Mouse (Mus musculus): ENCODE measurements around the gene Cmtm1. TPM values are rescaled to one million over a fixed set of nuclear protein-coding genes. Genes with fewer than 3 reads are reported as not detected.

Gene Cmtm1
- not detected for polyA plus RNA-seq (2015; fragmentation: Illumina TruSeq; extraction: RNeasy Lipid Tissue Mini Kit (QIAGEN cat#74804); ENCODE audit: insufficient read depth, low read depth, low replicate concordance)

GRCm38 (mm10) chr8:104309441-104310155, at the start of gene Cmtm1, which contains the start of gene Gm45711:
Gene Cmtm1 (minus strand): TSS chr8:104310145.
Gene Gm45711 (minus strand): TSS chr8:104310081.

GRCm38 (mm10) chr8:104339229-104339982, 29.5 kb upstream of the Cmtm1 start, which contains the start of gene Cmtm3:
Gene Cmtm3 (plus strand): TSS chr8:104339410.

GRCm38 (mm10) chr8:104321930-104322329, 12.0 kb upstream of the Cmtm1 start, which contains the start of gene Cmtm2b:
Gene Cmtm2b (plus strand): TSS chr8:104322230.

GRCm38 (mm10) chr8:104321267-104321666, 11.3 kb upstream of the Cmtm1 start, which contains the start of gene Gm11020:
Gene Gm11020 (plus strand): TSS chr8:104321567.

GRCm38 (mm10) chr8:104293081-104293480, 16.9 kb downstream of the Cmtm1 start, which contains the start of gene Cmtm2a:
Gene Cmtm2a (minus strand): TSS chr8:104293181.

GRCm38 (mm10) chr8:104250439-104251367, 59.2 kb downstream of the Cmtm1 start, which contains the start of gene Cklf:
Gene Cklf (plus strand): TSS chr8:104250861.

GRCm38 (mm10) chr8:104248276-104248675, 61.7 kb downstream of the Cmtm1 start, which contains the start of gene Tk2:
Gene Tk2 (minus strand): TSS chr8:104248558.

Other genes with a start within 250 kb of the Cmtm1 start
- 31.3 TPM for gene Cdh5, start 208.5 kb downstream of the Cmtm1 start, polyA plus RNA-seq (2015; fragmentation: Illumina TruSeq; extraction: RNeasy Lipid Tissue Mini Kit (QIAGEN cat#74804); ENCODE audit: insufficient read depth, low read depth, low replicate concordance)
- gene Bean1, start 139.7 kb downstream of the Cmtm1 start, polyA plus RNA-seq (2015; fragmentation: Illumina TruSeq; extraction: RNeasy Lipid Tissue Mini Kit (QIAGEN cat#74804); ENCODE audit: insufficient read depth, low read depth, low replicate concordance) = not detected
- gene Tk2, start 61.6 kb downstream of the Cmtm1 start, polyA plus RNA-seq (2015; fragmentation: Illumina TruSeq; extraction: RNeasy Lipid Tissue Mini Kit (QIAGEN cat#74804); ENCODE audit: insufficient read depth, low read depth, low replicate concordance) = 14.6 TPM
- 4.4 TPM for gene Cklf, start 59.3 kb downstream of the Cmtm1 start, polyA plus RNA-seq (2015; fragmentation: Illumina TruSeq; extraction: RNeasy Lipid Tissue Mini Kit (QIAGEN cat#74804); ENCODE audit: insufficient read depth, low read depth, low replicate concordance)
- gene Cmtm2a, start 17.0 kb downstream of the Cmtm1 start, polyA plus RNA-seq (2015; fragmentation: Illumina TruSeq; extraction: RNeasy Lipid Tissue Mini Kit (QIAGEN cat#74804); ENCODE audit: insufficient read depth, low read depth, low replicate concordance) = not detected
- gene Gm45711, start 64 bp downstream of the Cmtm1 start, polyA plus RNA-seq (2015; fragmentation: Illumina TruSeq; extraction: RNeasy Lipid Tissue Mini Kit (QIAGEN cat#74804); ENCODE audit: insufficient read depth, low read depth, low replicate concordance) = not detected
- gene Gm11020, start 11.4 kb upstream of the Cmtm1 start, polyA plus RNA-seq (2015; fragmentation: Illumina TruSeq; extraction: RNeasy Lipid Tissue Mini Kit (QIAGEN cat#74804); ENCODE audit: insufficient read depth, low read depth, low replicate concordance) = not detected
- not detected for gene Cmtm2b, start 12.1 kb upstream of the Cmtm1 start, polyA plus RNA-seq (2015; fragmentation: Illumina TruSeq; extraction: RNeasy Lipid Tissue Mini Kit (QIAGEN cat#74804); ENCODE audit: insufficient read depth, low read depth, low replicate concordance)
- 14.8 TPM for gene Cmtm3, start 29.3 kb upstream of the Cmtm1 start, polyA plus RNA-seq (2015; fragmentation: Illumina TruSeq; extraction: RNeasy Lipid Tissue Mini Kit (QIAGEN cat#74804); ENCODE audit: insufficient read depth, low read depth, low replicate concordance)
- gene Cmtm4, start 85.7 kb upstream of the Cmtm1 start, polyA plus RNA-seq (2015; fragmentation: Illumina TruSeq; extraction: RNeasy Lipid Tissue Mini Kit (QIAGEN cat#74804); ENCODE audit: insufficient read depth, low read depth, low replicate concordance) = 6.2 TPM
- 10.5 TPM for gene Dync1li2, start 132.9 kb upstream of the Cmtm1 start, polyA plus RNA-seq (2015; fragmentation: Illumina TruSeq; extraction: RNeasy Lipid Tissue Mini Kit (QIAGEN cat#74804); ENCODE audit: insufficient read depth, low read depth, low replicate concordance)
- gene Terb1, start 199.8 kb upstream of the Cmtm1 start, polyA plus RNA-seq (2015; fragmentation: Illumina TruSeq; extraction: RNeasy Lipid Tissue Mini Kit (QIAGEN cat#74804); ENCODE audit: insufficient read depth, low read depth, low replicate concordance) = not detected
- 17.6 TPM for gene Nae1, start 224.5 kb upstream of the Cmtm1 start, polyA plus RNA-seq (2015; fragmentation: Illumina TruSeq; extraction: RNeasy Lipid Tissue Mini Kit (QIAGEN cat#74804); ENCODE audit: insufficient read depth, low read depth, low replicate concordance)
- 2.7 TPM for gene Car7, start 224.5 kb upstream of the Cmtm1 start, polyA plus RNA-seq (2015; fragmentation: Illumina TruSeq; extraction: RNeasy Lipid Tissue Mini Kit (QIAGEN cat#74804); ENCODE audit: insufficient read depth, low read depth, low replicate concordance)

All from pancreas, adult 10 weeks (tissue).